Mouse (Mus musculus) heart, adult 2 months (tissue): ENCODE data around the gene Yars2. TPM values are rescaled to one million over a fixed set of nuclear protein-coding genes. Genes with fewer than 3 reads are reported as not detected.

Experiments used
- DNase-seq, 2 experiments: peaks; one replicate each; pipeline ENCODE4 v3.0.0; 2021
- H3K27ac ChIP-seq: fragments of 200-600 bp; 2 replicates; pipeline ENCODE4 v1.8.1; 2022
- H3K27me3 ChIP-seq: fragments of 200-500 bp; 2 replicates; pipeline ENCODE4 v1.6.1; 2012; ENCODE audit warnings: mild to moderate bottlenecking, low read length, inconsistent platforms, mixed read lengths; ENCODE audit not compliant: control insufficient read depth, insufficient read depth
- H3K36me3 ChIP-seq: fragments of 200-500 bp; 2 replicates; pipeline ENCODE4 v1.6.1; 2012; ENCODE audit warnings: low read length, inconsistent platforms; ENCODE audit not compliant: control insufficient read depth, insufficient read depth
- H3K4me1 ChIP-seq: fragments of 200-500 bp; 2 replicates; pipeline ENCODE4 v1.6.1; 2011; ENCODE audit warnings: low read length; ENCODE audit not compliant: control insufficient read depth, insufficient read depth
- H3K4me3 ChIP-seq: fragments of 200-600 bp; 2 replicates; pipeline ENCODE4 v1.8.1; 2022
- H3K79me2 ChIP-seq: fragments of 200-500 bp; replicated peaks from 2 replicates; pipeline ENCODE4 v1.6.1; 2012; ENCODE audit warnings: mild to moderate bottlenecking, inconsistent platforms, low read length, moderate library complexity, mixed read lengths; ENCODE audit not compliant: control insufficient read depth, insufficient read depth
- H3K9ac ChIP-seq: fragments of 200-500 bp; 2 replicates; pipeline ENCODE4 v1.6.1; 2012; ENCODE audit warnings: low read depth, mild to moderate bottlenecking, control low read depth, inconsistent platforms, low read length, mixed read lengths
- CTCF ChIP-seq: fragments of 200-600 bp; IDR thresholded peaks from 2 replicates; pipeline ENCODE4 v1.8.1; 2022; ENCODE audit warnings: antibody characterized with exemption, mild to moderate bottlenecking, moderate library complexity
- EP300 ChIP-seq: fragments of 200-500 bp; IDR thresholded peaks from 2 replicates; pipeline ENCODE4 v1.6.1; 2011; ENCODE audit warnings: low read depth, low read length, control low read depth; ENCODE audit not compliant: insufficient read depth
- POLR2A ChIP-seq: fragments of 200-500 bp; IDR thresholded peaks from 2 replicates; pipeline ENCODE4 v1.6.1; 2011; ENCODE audit warnings: mild to moderate bottlenecking, low read depth, low read length, control low read depth; ENCODE audit not compliant: insufficient read depth
- WGBS: fragments of 180-500 bp; shearing (Covaris S2); methylation state at CpG from one replicate; pipeline ENCODE4 v1.1.7; 2018; 5-methylcytosine and 5-hydroxymethylcytosine counted together
- intact Hi-C: fragments of 180-260 bp; cut with DNase I; formaldehyde crosslinking; loops from one replicate; pipeline ENCODE4 v1.15.1; 2025
- long read RNA-seq: library from polyadenylated mRNA; stranded (forward); transcript quantifications from one replicate; pipeline ENCODE4 v2.0.0, GENCODE M21; 2021
- polyA plus RNA-seq: library from polyadenylated mRNA; depleted of rRNA; stranded (reverse); fragments of >200 nt; gene quantifications from 2 replicates; pipeline ENCODE4 v1.2.3, GENCODE M21; 2012; rRNA removed
- total RNA-seq, 2 experiments: library from RNA; stranded (reverse); gene quantifications; 2 replicates each; pipeline ENCODE4 v1.2.3; 2021

Yars2 gene
- total RNA-seq (10 to 100 TPM; 30.1 to 37.3 TPM), polyA plus RNA-seq (18.6 and 23.7 TPM in 2 replicates)
- long read RNA-seq, transcript Yars2-201 (5 exons, 1,574 nt), result major isoform, 28 of 41 reads
- long read RNA-seq, transcript Yars2-203 (5 exons, 1,528 nt), result minor isoform, 7 of 41 reads
- long read RNA-seq, partial matches to known transcripts, result 2 of 41 reads
- long read RNA-seq, other reads (novel, unspliced or antisense), result 3 of 41 reads

GRCm38 (mm10) chr16:16302369-16303137 lies at the start of gene Yars2:
TSS of gene Yars2 (plus strand) at chr16:16302965.
- intact Hi-C loops, result loop anchor here (2.0 to 5.0 kb wide), 5 partner anchors 56 to 465 kb away; partner anchors contain the start of gene Dnm1l
- no peaks in the 10 kb centered on the region for H3K27me3 ChIP-seq
- H3K9ac ChIP-seq, result peak within 1 kb of the TSS; percentile 81
- peaks cover 7% of the 10 kb centered on the region for H3K36me3 ChIP-seq
- TF ChIP-seq CTCF, result peak; percentile 62
- peak; percentile 97 for TF ChIP-seq POLR2A
- peak; percentile 34; the same call in 1 of the 2 replicates for TF ChIP-seq EP300
- DNase-seq, result peak; percentile 92 to 94
- WGBS, result 0% methylated on average over 50 of the region's 50 CpGs
- peak within 1 kb of the TSS; percentile 97 for H3K27ac ChIP-seq
- H3K4me3 ChIP-seq, result peak within 1 kb of the TSS; percentile 85
- H3K79me2 ChIP-seq, result peaks cover 1% of the 10 kb centered on the region; the same call in 1 of the 2 replicates
- H3K4me1 ChIP-seq, result peaks cover 3% of the 10 kb centered on the region

DNA sequence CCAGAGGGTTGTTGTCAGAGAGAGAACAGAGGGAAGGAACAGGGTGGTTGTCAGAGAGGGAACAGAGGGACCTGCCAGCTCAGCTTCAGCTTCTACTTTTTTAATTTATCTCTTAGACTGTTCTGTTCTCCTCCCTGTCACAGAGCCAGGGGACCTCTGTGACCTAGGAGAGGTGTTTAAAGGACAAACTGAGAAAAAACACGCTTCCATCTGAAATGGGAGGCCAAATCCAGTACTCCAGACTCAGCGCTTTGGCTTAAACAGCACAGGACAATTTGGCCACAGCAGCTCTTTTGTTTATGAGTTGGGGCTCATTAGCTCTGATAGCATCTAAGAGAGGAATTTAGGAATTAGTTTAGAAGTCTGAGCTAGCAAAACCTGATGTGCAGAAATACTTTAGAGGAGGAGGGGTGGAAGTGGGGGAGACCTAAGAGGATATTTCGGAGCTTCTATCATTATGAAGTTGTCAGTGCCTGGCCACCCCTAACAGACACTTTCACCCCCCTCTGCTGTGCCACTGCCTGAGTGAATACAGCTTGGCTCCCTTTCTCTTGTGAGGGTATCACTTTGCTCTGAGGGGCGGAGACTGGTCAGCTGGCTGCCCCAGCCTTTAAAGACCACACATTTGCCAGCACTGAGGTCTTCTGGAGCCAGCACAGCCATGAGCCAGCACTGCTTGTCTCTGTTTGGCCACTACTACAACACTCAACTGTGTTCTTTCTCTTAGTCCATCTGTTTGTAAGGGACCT lies 49.3 kb upstream of the Yars2 start:
- DNase-seq, result peak; percentile 47 to 77
- no peak overlapping the region for H3K9ac ChIP-seq
- peaks cover 32% of the 10 kb centered on the region for H3K36me3 ChIP-seq
- no peaks in the 10 kb centered on the region for H3K79me2 ChIP-seq
- H3K27me3 ChIP-seq, result no peaks in the 10 kb centered on the region
- TF ChIP-seq CTCF, result no peak
- TF ChIP-seq POLR2A, result peak; percentile 70
- 0 out of 2 replicates have a peak, but pooled peaks have one; percentile 43 for TF ChIP-seq EP300
- intact Hi-C loops, result no loop called here
- H3K4me1 ChIP-seq, result peaks cover 7% of the 10 kb centered on the region
- H3K27ac ChIP-seq, result peak overlapping the region; percentile 91
- no peak overlapping the region for H3K4me3 ChIP-seq
- WGBS, result 33% methylated on average over 4 of the region's 4 CpGs

DNA sequence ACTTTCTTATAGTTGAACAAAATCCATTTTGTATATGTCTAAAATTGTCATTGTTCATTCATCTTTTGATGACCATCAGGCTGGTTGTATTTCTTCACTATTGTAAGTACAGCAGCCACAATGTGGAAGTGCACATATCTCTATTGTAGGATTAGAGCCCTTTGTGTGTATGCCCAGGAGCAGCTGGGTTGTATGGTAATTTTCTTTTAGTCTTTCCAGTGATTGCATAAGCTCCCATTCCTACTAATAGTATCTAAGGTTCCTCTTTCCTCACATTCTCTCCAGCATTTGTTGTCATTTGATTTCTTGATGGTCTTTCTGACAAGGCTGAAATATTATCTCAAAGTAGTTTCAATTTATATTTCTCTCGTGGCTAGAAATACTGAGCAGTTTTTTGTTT lies 47.5 kb upstream of the Yars2 start:
- intact Hi-C loops, result no loop called here
- DNase-seq, result no peak
- Histone ChIP-seq H3K4me3 (no peak overlapping the region), H3K27ac (peak overlapping the region; percentile 91), H3K9ac (no peak overlapping the region), H3K79me2 (no peaks in the 10 kb centered on the region), H3K27me3 (no peaks in the 10 kb centered on the region), H3K4me1 (peaks cover 8% of the 10 kb centered on the region), H3K36me3 (peaks cover 32% of the 10 kb centered on the region)
- WGBS, result 44% methylated on average over 1 of the region's 1 CpGs
- no peak for TF ChIP-seq CTCF
- TF ChIP-seq EP300, result no peak
- TF ChIP-seq POLR2A, result no peak

- Histone ChIP-seq H3K27me3 (no peaks in the 10 kb centered on the region), H3K9ac (no peak overlapping the region; the same call in 1 of the 2 replicates), H3K79me2 (no peaks in the 10 kb centered on the region), H3K27ac (peak overlapping the region; percentile 91), H3K36me3 (peaks cover 29% of the 10 kb centered on the region), H3K4me1 (peaks cover 8% of the 10 kb centered on the region), H3K4me3 (no peak overlapping the region)
- intact Hi-C loops, result loop anchor here (2.0 kb wide), 1 partner anchor 37 kb away; no protein-coding TSS in a partner anchor
- DNase-seq, result no peak
- 56% methylated on average over 7 of the region's 7 CpGs for whole genome bisulfite sequencing
- TF ChIP-seq POLR2A, result no peak
- TF ChIP-seq EP300, result no peak
- no peak for TF ChIP-seq CTCF
Observed at GRCm38 (mm10) chr16:16255874-16256273, 46.9 kb upstream of the Yars2 start.

DNA sequence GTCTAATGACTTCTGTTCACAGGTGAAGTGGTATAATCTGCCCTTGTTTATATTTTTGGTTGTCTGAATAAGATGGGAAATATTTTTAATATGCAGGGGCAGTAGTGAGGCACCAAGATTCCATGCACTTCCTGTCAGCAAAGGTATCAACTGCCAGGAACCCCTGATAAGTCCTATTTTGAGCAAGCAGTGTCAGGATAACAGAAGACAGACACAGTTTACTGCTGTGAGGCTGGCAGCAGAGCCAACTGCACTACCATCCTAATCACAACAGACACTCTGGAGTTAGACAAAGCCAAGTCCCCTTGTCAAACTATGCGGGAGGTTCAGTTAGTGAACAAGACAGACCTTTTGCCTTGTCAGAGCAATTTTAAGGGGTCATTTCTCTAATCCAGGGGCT lies 46.1 kb upstream of the Yars2 start:
- Histone ChIP-seq H3K4me3 (no peak overlapping the region), H3K9ac (no peak overlapping the region), H3K36me3 (peaks cover 26% of the 10 kb centered on the region), H3K4me1 (peaks cover 8% of the 10 kb centered on the region), H3K27me3 (no peaks in the 10 kb centered on the region), H3K79me2 (no peaks in the 10 kb centered on the region), H3K27ac (peak overlapping the region; percentile 91)
- peak in 1 of 2 experiments; percentile 71 for DNase-seq
- WGBS, result 11% methylated on average over 1 of the region's 1 CpGs
- TF ChIP-seq CTCF, result 0 out of 2 replicates have a peak, but pooled peaks have one; percentile 13
- TF ChIP-seq POLR2A, result peak; percentile 31; the same call in 1 of the 2 replicates
- TF ChIP-seq EP300, result peak; percentile 63; the same call in 1 of the 2 replicates
- intact Hi-C loops, result loop anchor here (2.0 kb wide), 1 partner anchor 38 kb away; no protein-coding TSS in a partner anchor
